Mouse (Mus musculus) liver, embryonic 16.5 days (tissue): ENCODE measurements around the gene Adat3. TPM values are rescaled to one million over a fixed set of nuclear protein-coding genes. Genes with fewer than 3 reads are reported as not detected.
"Not testable (repeated sequence)": the region's sequence is repeated elsewhere in the genome, so short reads cannot be mapped to it uniquely, and the experiment has no call there.

Experiments used
- ATAC-seq: fragments of 200-750 bp; cut with Nextera tagmentation; 2 replicates; pipeline ENCODE4 v1.8.0; 2017; ENCODE audit warnings: low read depth, mild to moderate bottlenecking, moderate number of reproducible peaks, moderate library complexity
- H3K27ac ChIP-seq: fragments of 300-500 bp; sonication (generic); 2 replicates; pipeline ENCODE4 v1.5.1; 2014; ENCODE audit warnings: mild to moderate bottlenecking, low read length
- H3K27me3 ChIP-seq: fragments of 300-500 bp; sonication (generic); 2 replicates; pipeline ENCODE4 v1.6.1; 2014; ENCODE audit warnings: low read depth, low read length, mixed read lengths; ENCODE audit not compliant: control insufficient read depth, insufficient read depth
- H3K36me3 ChIP-seq: fragments of 300-500 bp; sonication (generic); 2 replicates; pipeline ENCODE4 v1.6.1; 2014; ENCODE audit warnings: mild to moderate bottlenecking; ENCODE audit not compliant: control insufficient read depth, insufficient read depth
- H3K4me1 ChIP-seq: fragments of 300-500 bp; sonication (generic); 2 replicates; pipeline ENCODE4 v1.6.1; 2014; ENCODE audit warnings: low read depth, low read length, mixed read lengths; ENCODE audit not compliant: control insufficient read depth
- H3K4me2 ChIP-seq: fragments of 300-500 bp; sonication (generic); 2 replicates; pipeline ENCODE4 v1.6.1; 2014; ENCODE audit warnings: low read depth, low read length, mixed read lengths
- H3K4me3 ChIP-seq: fragments of 300-500 bp; sonication (generic); 2 replicates; pipeline ENCODE4 v1.5.1; 2014; ENCODE audit warnings: low read depth, mild to moderate bottlenecking, low read length
- H3K9ac ChIP-seq: fragments of 300-500 bp; sonication (generic); 2 replicates; pipeline ENCODE4 v1.6.1; 2014; ENCODE audit warnings: low read depth, low read length
- H3K9me3 ChIP-seq: fragments of 300-500 bp; sonication (generic); replicated peaks from 2 replicates; pipeline ENCODE4 v1.6.1; 2016; ENCODE audit warnings: low read length; ENCODE audit not compliant: control insufficient read depth
- WGBS: fragments of 180-500 bp; shearing (Covaris S2); extraction: QIAGEN DNeasy Blood & Tissue Kit; methylation state at CpG from one replicate; pipeline ENCODE4 v1.1.7; 2014; ENCODE audit not compliant: insufficient replicate concordance; 5-methylcytosine and 5-hydroxymethylcytosine counted together
- polyA plus RNA-seq: library from polyadenylated mRNA; unstranded; fragments of >200 nt; fragmentation: Nextera tagmentation; extraction: Ambion mirVana; gene quantifications from 2 replicates; pipeline ENCODE4 v1.2.1, GENCODE M21; 2015

The Adat3 gene
- polyA plus RNA-seq, 1 experiment from 2014 or later: 3.2 TPM

DNA sequence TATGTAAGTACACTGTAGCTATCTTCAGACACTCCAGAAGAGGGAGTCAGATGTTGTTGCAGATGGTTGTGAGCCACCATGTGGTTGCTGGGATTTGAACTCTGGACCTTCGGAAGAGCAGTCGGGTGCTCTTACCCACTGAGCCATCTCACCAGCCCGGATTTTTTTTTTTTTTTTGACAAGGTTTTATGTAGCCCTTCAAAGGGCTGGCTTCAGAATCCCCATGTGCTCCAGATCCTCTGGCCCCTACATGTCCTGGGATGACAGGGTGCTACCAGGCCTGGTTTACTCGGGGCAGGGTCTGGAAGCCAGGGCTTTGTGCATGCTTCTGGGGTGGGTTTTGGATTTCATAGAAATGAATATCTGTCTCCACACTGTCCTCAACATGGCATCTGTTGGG is 3.0 kb downstream of the Adat3 start, which contains the start of gene Gm49322:
Gene Gm49322, plus strand, starts transcription at position 301 of the 400 bp plus-strand sequence.
- peaks cover 23% of the 10 kb centered on the region for H3K36me3 ChIP-seq
- not testable (repeated sequence) for H3K9me3 ChIP-seq, H3K4me3 ChIP-seq, ATAC-seq, H3K27me3 ChIP-seq
- H3K9ac ChIP-seq: peak within 1 kb of the TSS; percentile 76
- peaks cover 46% of the 10 kb centered on the region for H3K4me1 ChIP-seq
- peak within 1 kb of the TSS; percentile 90 for H3K27ac ChIP-seq
- H3K4me2 ChIP-seq: peak within 1 kb of the TSS; percentile 97
- 67% methylated on average over 3 of the region's 4 CpGs for WGBS

DNA sequence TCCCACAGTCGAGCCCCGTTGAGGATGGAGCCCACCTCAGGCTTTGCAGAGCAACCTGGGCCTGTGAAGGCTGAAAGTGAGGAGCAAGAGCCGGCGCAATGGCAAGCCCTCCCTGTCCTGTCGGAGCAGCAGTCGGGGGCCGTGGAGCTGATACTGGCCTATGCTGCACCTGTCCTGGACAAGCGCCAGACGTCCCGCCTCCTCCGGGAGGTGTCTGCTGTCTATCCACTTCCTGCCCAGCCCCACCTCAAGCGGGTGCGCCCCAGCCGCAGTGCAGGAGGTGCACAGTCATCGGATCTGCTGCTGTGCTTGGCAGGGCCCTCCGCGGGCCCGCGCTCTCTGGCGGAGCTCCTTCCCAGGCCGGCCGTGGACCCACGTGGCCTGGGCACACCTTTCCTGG is 3.6 kb downstream of the Adat3 start:
- Histone ChIP-seq H3K4me3 (no peak overlapping the region), H3K36me3 (peaks cover 23% of the 10 kb centered on the region), H3K27me3 (no peaks in the 10 kb centered on the region), H3K4me1 (peaks cover 44% of the 10 kb centered on the region), H3K27ac (no peak overlapping the region), H3K9me3 (no peaks in the 10 kb centered on the region), H3K4me2 (no peak overlapping the region), H3K9ac (no peak overlapping the region)
- WGBS: 75% methylated on average over 23 of the region's 23 CpGs
- no peak for ATAC-seq

DNA sequence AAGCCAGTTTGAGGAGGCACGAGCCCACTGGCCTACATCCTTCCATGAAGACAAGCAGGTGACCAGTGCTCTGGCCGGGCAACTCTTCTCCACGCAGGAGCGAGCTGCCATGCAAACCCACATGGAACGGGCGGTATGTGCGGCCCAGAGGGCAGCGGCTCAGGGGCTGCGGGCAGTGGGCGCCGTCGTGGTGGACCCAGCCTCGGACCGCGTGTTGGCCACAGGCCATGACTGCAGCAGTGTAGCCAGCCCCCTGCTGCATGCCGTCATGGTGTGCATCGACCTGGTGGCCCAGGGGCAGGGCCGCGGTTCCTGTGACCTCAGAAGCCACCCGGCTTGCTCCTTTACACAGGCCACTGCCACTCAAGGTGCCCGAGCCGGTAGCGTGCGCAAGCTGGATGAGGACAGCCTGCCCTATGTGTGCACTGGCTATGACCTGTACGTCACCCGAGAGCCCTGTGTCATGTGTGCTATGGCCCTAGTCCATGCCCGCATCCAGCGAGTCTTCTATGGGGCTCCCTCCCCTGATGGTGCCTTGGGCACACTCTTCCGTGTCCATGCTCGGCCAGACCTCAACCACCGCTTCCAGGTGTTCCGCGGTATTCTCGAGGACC is 4.2 kb downstream of the Adat3 start:
- no peak for ATAC-seq
- Histone ChIP-seq H3K4me1 (peaks cover 38% of the 10 kb centered on the region), H3K9ac (no peak overlapping the region), H3K36me3 (peaks cover 23% of the 10 kb centered on the region), H3K4me3 (no peak overlapping the region), H3K9me3 (no peaks in the 10 kb centered on the region), H3K27me3 (no peaks in the 10 kb centered on the region), H3K27ac (no peak overlapping the region), H3K4me2 (no peak overlapping the region)
- WGBS: 88% methylated on average over 34 of the region's 34 CpGs

DNA sequence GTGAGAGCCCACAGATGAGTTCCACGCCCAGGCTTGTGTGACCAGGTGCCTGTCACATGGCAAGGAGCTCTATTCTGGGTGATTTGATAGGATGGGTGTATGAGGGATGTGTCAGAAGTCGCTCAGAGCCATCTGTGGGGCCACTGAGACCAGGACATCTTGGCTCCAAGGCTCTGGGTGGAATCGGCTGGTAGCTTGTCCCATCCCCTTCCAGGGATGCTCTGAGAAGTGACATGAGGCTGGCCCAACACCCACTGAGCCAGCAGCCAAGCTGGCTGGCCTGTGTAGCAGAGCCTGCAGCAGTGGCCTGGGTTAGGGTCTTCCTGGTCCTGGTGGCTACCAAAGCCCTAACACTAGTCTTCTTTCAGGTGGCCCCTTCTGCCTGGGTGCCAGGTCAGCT is 5.8 kb downstream of the Adat3 start:
- peaks cover 28% of the 10 kb centered on the region for H3K4me1 ChIP-seq
- no peak for ATAC-seq
- H3K4me3 ChIP-seq: no peak overlapping the region
- WGBS: 60% methylated on average over 3 of the region's 3 CpGs
- no peak overlapping the region for H3K27ac ChIP-seq
- H3K9me3 ChIP-seq: no peaks in the 10 kb centered on the region
- no peak overlapping the region for H3K9ac ChIP-seq
- peaks cover 26% of the 10 kb centered on the region for H3K36me3 ChIP-seq
- no peak overlapping the region for H3K4me2 ChIP-seq
- H3K27me3 ChIP-seq: no peaks in the 10 kb centered on the region

DNA sequence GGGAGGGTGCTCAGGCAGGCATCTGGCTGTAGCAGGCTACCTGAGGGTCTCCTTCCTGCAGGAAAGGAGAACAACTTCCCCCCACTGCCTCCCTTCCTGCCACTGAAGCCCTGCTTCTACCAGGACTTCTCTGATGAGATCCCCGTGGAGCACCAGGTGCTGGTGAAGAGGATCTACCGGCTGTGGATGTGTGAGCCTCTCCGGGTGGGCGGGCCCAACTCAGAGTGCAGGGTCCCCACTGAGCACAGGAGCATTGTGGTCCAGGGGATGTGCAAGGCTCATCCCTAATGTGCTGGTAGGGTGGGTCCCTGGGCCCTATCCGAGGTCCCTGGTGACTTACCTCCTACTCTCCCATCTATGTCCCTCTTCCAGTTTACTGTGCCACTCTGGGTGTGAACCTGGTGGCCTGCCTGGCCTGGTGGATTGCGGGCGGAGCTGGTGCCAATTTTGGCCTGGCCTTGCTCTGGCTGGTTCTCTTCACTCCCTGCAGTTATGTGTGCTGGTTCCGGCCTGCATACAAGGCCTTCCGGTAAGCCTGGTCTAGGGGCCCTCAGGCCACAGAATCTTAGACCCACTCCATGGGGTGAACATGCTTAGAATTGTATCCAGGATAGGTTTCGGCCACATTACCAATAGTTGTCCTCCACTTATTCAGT is 6.7 kb downstream of the Adat3 start:
- no peak for ATAC-seq
- Histone ChIP-seq H3K36me3 (peaks cover 28% of the 10 kb centered on the region), H3K9me3 (no peaks in the 10 kb centered on the region), H3K4me3 (no peak overlapping the region), H3K4me2 (no peak overlapping the region), H3K27me3 (no peaks in the 10 kb centered on the region), H3K4me1 (peaks cover 19% of the 10 kb centered on the region), H3K9ac (no peak overlapping the region), H3K27ac (no peak overlapping the region; the same call in 1 of the 2 replicates)
- WGBS: 85% methylated on average over 10 of the region's 10 CpGs

DNA sequence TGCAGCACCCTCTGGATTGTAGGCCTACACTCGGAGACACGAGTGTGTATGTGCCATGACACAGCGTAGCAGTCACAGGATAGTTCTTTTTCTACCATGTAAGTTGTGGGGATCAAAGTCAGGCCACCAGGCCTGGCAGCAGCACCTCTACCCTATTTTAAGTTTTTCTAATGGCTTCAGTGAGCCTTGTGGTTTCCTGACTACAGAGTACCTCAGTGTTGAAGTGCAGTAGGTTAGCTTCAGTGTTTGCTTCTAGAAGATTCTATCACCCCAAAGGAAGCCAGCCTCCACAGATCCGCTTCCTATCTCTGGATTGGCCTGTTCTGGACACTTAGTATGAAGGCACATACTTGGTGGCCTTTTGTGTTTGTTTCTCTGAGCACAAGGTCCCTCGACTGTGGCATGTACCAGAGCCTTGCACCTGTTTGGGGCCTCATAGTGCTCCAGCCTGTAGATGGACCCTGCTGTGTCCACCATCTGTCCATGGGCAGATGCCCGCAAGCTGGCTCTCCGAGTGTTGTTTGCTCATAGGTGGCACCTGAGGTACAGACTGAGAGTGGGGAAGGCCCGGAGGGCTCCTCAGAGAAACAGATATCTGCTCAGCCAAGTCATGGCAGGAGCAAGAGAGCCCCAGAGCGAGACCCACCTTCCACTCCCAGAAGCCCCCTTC is 7.6 kb downstream of the Adat3 start:
- ATAC-seq: no peak
- Histone ChIP-seq H3K9me3 (no peaks in the 10 kb centered on the region), H3K27me3 (no peaks in the 10 kb centered on the region), H3K36me3 (peaks cover 28% of the 10 kb centered on the region), H3K4me3 (no peak overlapping the region), H3K9ac (no peak overlapping the region), H3K27ac (no peak overlapping the region; the same call in 1 of the 2 replicates), H3K4me1 (peaks cover 10% of the 10 kb centered on the region), H3K4me2 (no peak overlapping the region)
- WGBS: 74% methylated on average over 9 of the region's 9 CpGs

DNA sequence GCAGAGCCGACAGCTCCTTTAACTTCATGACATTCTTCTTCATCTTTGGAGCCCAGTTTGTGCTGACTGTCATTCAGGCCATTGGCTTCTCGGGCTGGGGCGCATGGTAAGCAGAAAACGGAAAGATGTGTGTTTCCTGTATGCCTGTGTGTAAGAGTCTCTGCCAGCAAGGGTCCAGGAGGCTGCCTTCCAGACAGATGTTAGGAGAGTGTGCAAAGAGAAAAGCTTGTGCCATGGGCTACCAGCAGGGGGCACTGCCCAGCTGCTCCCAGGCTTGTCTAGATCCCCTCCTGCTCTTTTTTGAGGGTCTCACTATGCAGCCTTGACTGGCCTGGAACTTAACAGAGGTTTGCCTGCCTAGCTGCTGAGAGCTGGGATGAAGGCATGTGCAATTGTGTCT is 8.3 kb downstream of the Adat3 start:
- H3K9me3 ChIP-seq: no peaks in the 10 kb centered on the region
- H3K4me1 ChIP-seq: peaks cover 8% of the 10 kb centered on the region
- no peak overlapping the region for H3K27ac ChIP-seq
- no peak overlapping the region for H3K9ac ChIP-seq
- H3K27me3 ChIP-seq: no peaks in the 10 kb centered on the region
- no peak overlapping the region for H3K4me2 ChIP-seq
- no peak overlapping the region for H3K4me3 ChIP-seq
- ATAC-seq: 0 out of 2 replicates have a peak, but pooled peaks have one; percentile 32
- H3K36me3 ChIP-seq: peaks cover 31% of the 10 kb centered on the region
- 42% methylated on average over 4 of the region's 4 CpGs for WGBS

DNA sequence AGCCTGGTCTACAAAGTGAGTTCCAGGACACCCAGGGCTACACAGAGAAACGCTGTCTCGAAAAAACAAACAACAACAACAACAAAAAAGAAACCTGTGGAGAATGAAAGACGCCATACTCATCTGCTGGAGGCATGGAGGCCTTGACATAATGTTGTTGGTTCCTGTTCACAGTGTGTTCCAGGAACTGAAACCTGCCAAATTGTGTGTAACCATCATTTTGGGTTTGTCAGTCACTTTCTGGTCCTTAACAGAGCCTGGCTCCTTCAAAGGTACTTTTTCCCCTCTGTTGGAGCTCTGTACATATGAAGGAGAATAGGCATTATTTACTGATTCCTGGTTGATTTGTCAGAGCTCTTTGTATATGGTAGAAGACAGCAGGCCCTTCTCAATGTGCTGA is 9.2 kb downstream of the Adat3 start:
- Histone ChIP-seq H3K4me2 (no peak overlapping the region), H3K4me3 (no peak overlapping the region), H3K4me1 (peaks cover 3% of the 10 kb centered on the region; the same call in 1 of the 2 replicates), H3K36me3 (peaks cover 22% of the 10 kb centered on the region), H3K27me3 (no peaks in the 10 kb centered on the region), H3K27ac (no peak overlapping the region; the same call in 1 of the 2 replicates), H3K9me3 (no peaks in the 10 kb centered on the region), H3K9ac (no peak overlapping the region)
- no peak for ATAC-seq
- 79% methylated on average over 3 of the region's 3 CpGs for WGBS

DNA sequence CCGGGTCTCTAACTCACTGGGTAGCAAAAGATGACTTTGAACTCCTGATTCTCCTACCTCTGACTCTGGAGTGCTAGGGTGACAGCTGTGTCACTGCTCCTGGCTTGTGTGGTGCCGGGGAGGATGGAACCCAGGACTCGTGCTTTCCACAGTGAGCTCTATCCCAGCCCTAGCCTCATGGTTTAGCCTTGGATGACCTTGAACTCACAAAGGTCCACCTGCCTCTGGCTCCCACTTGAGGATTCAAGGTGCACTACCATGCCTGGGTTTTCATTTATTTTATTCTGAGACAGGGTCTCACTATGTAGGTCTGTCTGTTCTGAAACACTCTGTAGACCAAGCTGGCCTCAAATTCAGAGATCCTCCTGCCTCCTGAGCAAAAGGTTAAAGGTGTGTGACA is 11.1 kb downstream of the Adat3 start:
- no peak for ATAC-seq
- Histone ChIP-seq H3K27me3 (no peaks in the 10 kb centered on the region), H3K9ac (no peak overlapping the region), H3K4me2 (no peak overlapping the region), H3K27ac (no peak overlapping the region), H3K9me3 (no peaks in the 10 kb centered on the region), H3K4me1 (peaks cover 3% of the 10 kb centered on the region; the same call in 1 of the 2 replicates), H3K36me3 (peaks cover 8% of the 10 kb centered on the region), H3K4me3 (no peak overlapping the region)
- WGBS: 75% methylated on average over 3 of the region's 3 CpGs
